Mouse (Mus musculus): ENCODE results near the gene Stk11.

- TF ChIP-seq CTCF (IDR thresholded peaks at IDR 0.05; ENCODE audit: extremely low read depth, insufficient read length, insufficient replicate concordance, low read depth, low read length) (no peak), POLR2A (IDR thresholded peaks at IDR 0.05; ENCODE audit: low read depth, low read length) (no peak)
Observed at GRCm38 (mm10) chr10:80105460-80105859, 10.1 kb upstream of the Stk11 start, which contains the start of gene Sbno2.
